Mouse (Mus musculus) heart, postnatal 0 days (tissue): ENCODE measurements around the gene Il12rb1. TPM values are rescaled to one million over a fixed set of nuclear protein-coding genes. Genes with fewer than 3 reads are reported as not detected.

Experiments
- ATAC-seq: fragments of 200-750 bp; cut with Nextera tagmentation; 2 replicates; pipeline ENCODE4 v1.8.0; 2017; ENCODE audit warnings: low read depth, moderate number of reproducible peaks, moderate library complexity; ENCODE audit not compliant: insufficient read depth
- DNase-seq: peaks from one replicate; pipeline ENCODE4 v3.0.0-alpha.2; 2016; ENCODE audit warnings: low spot score
- H3K27ac ChIP-seq: fragments of 300-500 bp; sonication (generic); 2 replicates; pipeline ENCODE4 v1.5.1; 2014; ENCODE audit warnings: low read depth, mild to moderate bottlenecking
- H3K27me3 ChIP-seq: fragments of 300-500 bp; sonication (generic); 2 replicates; pipeline ENCODE4 v1.6.1; 2014; ENCODE audit warnings: low read length, mixed read lengths; ENCODE audit not compliant: control insufficient read depth, insufficient read depth
- H3K36me3 ChIP-seq: fragments of 300-500 bp; sonication (generic); replicated peaks from 2 replicates; pipeline ENCODE4 v1.6.1; 2014; ENCODE audit warnings: low read length, mixed read lengths; ENCODE audit not compliant: control insufficient read depth, insufficient read depth
- H3K4me1 ChIP-seq: fragments of 300-500 bp; sonication (generic); 2 replicates; pipeline ENCODE4 v1.6.1; 2014; ENCODE audit warnings: antibody characterized with exemption; ENCODE audit not compliant: control insufficient read depth, insufficient read depth
- H3K4me2 ChIP-seq: fragments of 300-500 bp; sonication (generic); 2 replicates; pipeline ENCODE4 v1.6.1; 2014; ENCODE audit warnings: low read depth, mild to moderate bottlenecking, low read length, moderate library complexity
- H3K4me3 ChIP-seq: fragments of 300-500 bp; sonication (generic); 2 replicates; pipeline ENCODE4 v1.5.1; 2014; ENCODE audit warnings: low read depth, low read length
- H3K9ac ChIP-seq: fragments of 300-500 bp; sonication (generic); replicated peaks from 2 replicates; pipeline ENCODE4 v1.6.1; 2014; ENCODE audit warnings: low read depth, low read length, mixed read lengths
- H3K9me3 ChIP-seq: fragments of 300-500 bp; sonication (generic); replicated peaks from 2 replicates; pipeline ENCODE4 v1.6.1; 2016; ENCODE audit warnings: low read length; ENCODE audit not compliant: control insufficient read depth
- CTCF ChIP-seq: IDR thresholded peaks from 2 replicates; pipeline ENCODE4 v1.5.1; 2016; ENCODE audit warnings: antibody characterized with exemption, control low read depth, low read depth
- EP300 ChIP-seq: IDR thresholded peaks from 2 replicates; pipeline ENCODE4 v1.6.1; 2016; ENCODE audit warnings: antibody characterized with exemption, low read depth
- WGBS: fragments of 180-500 bp; shearing (Covaris S2); extraction: QIAGEN DNeasy Blood & Tissue Kit; methylation state at CpG from one replicate; pipeline ENCODE4 v1.1.7; 2014; 5-methylcytosine and 5-hydroxymethylcytosine counted together
- microRNA-seq: library from miRNA; unstranded; fragments of <30 nt; microRNA quantifications from one replicate; pipeline ENCODE4, GENCODE M21; 2016
- polyA plus RNA-seq: library from polyadenylated mRNA; unstranded; fragments of >200 nt; fragmentation: Nextera tagmentation; extraction: Ambion mirVana; gene quantifications from 2 replicates; pipeline ENCODE4 v1.2.1, GENCODE M21; 2015
- total RNA-seq: library from RNA; depleted of rRNA; stranded (reverse); fragments of >200 nt; gene quantifications from 2 replicates; pipeline ENCODE4 v1.2.3, GENCODE M21; 2014; ENCODE audit warnings: low replicate concordance; rRNA removed

Il12rb1 gene
- total and polyA plus RNA-seq, 2 experiments from 2014 or later, result not detected

DNA sequence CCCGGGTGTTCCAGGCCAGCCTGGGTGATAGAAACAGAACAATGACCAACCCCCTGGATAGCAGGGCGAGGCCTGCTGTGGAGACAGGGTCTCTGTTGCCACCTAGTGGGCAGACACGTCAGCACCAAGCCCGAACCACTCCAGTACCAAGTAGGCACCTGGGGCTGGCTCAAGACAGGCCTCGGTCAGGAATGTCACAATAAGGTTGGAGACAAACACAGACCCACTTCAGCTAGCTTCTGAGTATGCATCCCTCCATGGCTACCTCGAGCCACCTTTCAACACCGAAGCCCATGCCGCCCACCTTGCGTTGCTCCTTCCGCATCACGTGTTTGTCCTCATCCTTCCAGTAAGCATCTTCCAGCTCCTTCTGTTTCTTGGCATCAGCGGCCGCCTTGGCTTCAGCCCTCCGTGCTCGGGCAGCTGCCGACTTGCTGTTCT is 61.4 kb downstream of the Il12rb1 start:
- WGBS, result 45% methylated on average over 16 of the region's 16 CpGs
- ATAC-seq (0 out of 2 replicates have a peak, but pooled peaks have one; percentile 13), DNase-seq (peak; percentile 75)
- no peak overlapping the region for H3K4me3 ChIP-seq
- H3K36me3 ChIP-seq, result peaks cover 6% of the 10 kb centered on the region; the same call in 1 of the 2 replicates
- H3K27me3 ChIP-seq, result no peaks in the 10 kb centered on the region
- no peak overlapping the region for H3K27ac ChIP-seq
- no peaks in the 10 kb centered on the region for H3K9me3 ChIP-seq
- no peak overlapping the region for H3K9ac ChIP-seq
- peaks cover 6% of the 10 kb centered on the region; the same call in 1 of the 2 replicates for H3K4me1 ChIP-seq
- TF ChIP-seq EP300 (no peak), CTCF (peak; percentile 91)
- H3K4me2 ChIP-seq, result no peak overlapping the region

Small RNAs within 50 kb of the gene (microRNA-seq; reads per million reads assigned to microRNA genes)
- gene Mir7240, result not detected

Other genes starting within 250 kb of the Il12rb1 start
- gene Isyna1, start 214.1 kb upstream of the Il12rb1 start, total RNA-seq, result 111 and 125 TPM in 2 replicates
- gene Isyna1, start 214.1 kb upstream of the Il12rb1 start, polyA plus RNA-seq, result 53.3 and 59.6 TPM in 2 replicates
- 107 and 143 TPM in 2 replicates for gene Ssbp4, start 199.6 kb upstream of the Il12rb1 start, total RNA-seq
- gene Ssbp4, start 199.6 kb upstream of the Il12rb1 start, polyA plus RNA-seq, result 55.6 and 57.3 TPM in 2 replicates
- gene Lrrc25, start 192.3 kb upstream of the Il12rb1 start, total RNA-seq, result 1.5 and 2.2 TPM in 2 replicates
- gene Lrrc25, start 192.3 kb upstream of the Il12rb1 start, polyA plus RNA-seq, result 1.3 and 1.6 TPM in 2 replicates
- 0.15 and 5.4 TPM in 2 replicates for gene Gdf15, start 176.0 kb upstream of the Il12rb1 start, total RNA-seq
- gene Gdf15, start 176.0 kb upstream of the Il12rb1 start, polyA plus RNA-seq, result 1.4 and 1.7 TPM in 2 replicates
- gene Pgpep1, start 148.1 kb upstream of the Il12rb1 start, total RNA-seq, result 18.0 and 36.3 TPM in 2 replicates
- gene Pgpep1, start 148.1 kb upstream of the Il12rb1 start, polyA plus RNA-seq, result 26.9 and 29.1 TPM in 2 replicates
- gene Lsm4, start 135.2 kb upstream of the Il12rb1 start, total RNA-seq, result 438 and 495 TPM in 2 replicates
- gene Lsm4, start 135.2 kb upstream of the Il12rb1 start, polyA plus RNA-seq, result 202 and 205 TPM in 2 replicates
- gene Jund, start 109.5 kb upstream of the Il12rb1 start, total RNA-seq, result 322 and 503 TPM in 2 replicates
- 45.9 and 49.5 TPM in 2 replicates for gene Jund, start 109.5 kb upstream of the Il12rb1 start, polyA plus RNA-seq
- not detected in 2 replicates for gene Iqcn, start 105.0 kb upstream of the Il12rb1 start, total RNA-seq
- gene Iqcn, start 105.0 kb upstream of the Il12rb1 start, polyA plus RNA-seq, result not detected in 2 replicates
- not detected in 2 replicates for gene Gm3336, start 89.9 kb upstream of the Il12rb1 start, total RNA-seq
- not detected in 2 replicates for gene Gm3336, start 89.9 kb upstream of the Il12rb1 start, polyA plus RNA-seq
- gene Pde4c, start 84.7 kb upstream of the Il12rb1 start, total RNA-seq, result 0.42 and 1.2 TPM in 2 replicates
- 0.44 and 0.56 TPM in 2 replicates for gene Pde4c, start 84.7 kb upstream of the Il12rb1 start, polyA plus RNA-seq
- gene Rab3a, start 53.8 kb upstream of the Il12rb1 start, total RNA-seq, result 21.4 and 40.3 TPM in 2 replicates
- 32.7 and 32.8 TPM in 2 replicates for gene Rab3a, start 53.8 kb upstream of the Il12rb1 start, polyA plus RNA-seq
- 26.6 and 56.3 TPM in 2 replicates for gene Mpv17l2, start 47.5 kb upstream of the Il12rb1 start, total RNA-seq
- 50.3 and 54.0 TPM in 2 replicates for gene Mpv17l2, start 47.5 kb upstream of the Il12rb1 start, polyA plus RNA-seq
- 36.6 and 39.3 TPM in 2 replicates for gene Pik3r2, start 31.7 kb upstream of the Il12rb1 start, total RNA-seq
- gene Pik3r2, start 31.7 kb upstream of the Il12rb1 start, polyA plus RNA-seq, result 30.2 and 32.5 TPM in 2 replicates
- gene Mast3, start 3.4 kb upstream of the Il12rb1 start, total RNA-seq, result 3.0 and 5.6 TPM in 2 replicates
- gene Mast3, start 3.4 kb upstream of the Il12rb1 start, polyA plus RNA-seq, result 2.3 and 3.2 TPM in 2 replicates
- 4.5 and 38.1 TPM in 2 replicates for gene Arrdc2, start 31.3 kb downstream of the Il12rb1 start, total RNA-seq
- 3.0 and 3.6 TPM in 2 replicates for gene Arrdc2, start 31.3 kb downstream of the Il12rb1 start, polyA plus RNA-seq
- 7.5 and 25.2 TPM in 2 replicates for gene Kcnn1, start 54.8 kb downstream of the Il12rb1 start, total RNA-seq
- gene Kcnn1, start 54.8 kb downstream of the Il12rb1 start, polyA plus RNA-seq, result 3.4 TPM in 2 replicates
- 12.6 and 32.0 TPM in 2 replicates for gene Ccdc124, start 65.5 kb downstream of the Il12rb1 start, total RNA-seq
- 77.9 and 79.5 TPM in 2 replicates for gene Ccdc124, start 65.5 kb downstream of the Il12rb1 start, polyA plus RNA-seq
- not detected in 2 replicates for gene Slc5a5, start 84.3 kb downstream of the Il12rb1 start, total RNA-seq
- gene Slc5a5, start 84.3 kb downstream of the Il12rb1 start, polyA plus RNA-seq, result 0.05 and 0.10 TPM in 2 replicates
- 2,186 and 2,206 TPM in 2 replicates for gene Rpl18a, start 89.0 kb downstream of the Il12rb1 start, total RNA-seq
- gene Rpl18a, start 89.0 kb downstream of the Il12rb1 start, polyA plus RNA-seq, result 2,523 and 2,655 TPM in 2 replicates
- gene Map1s, start 97.5 kb downstream of the Il12rb1 start, total RNA-seq, result 32.6 and 35.6 TPM in 2 replicates
- gene Map1s, start 97.5 kb downstream of the Il12rb1 start, polyA plus RNA-seq, result 21.4 and 24.9 TPM in 2 replicates